Mouse (Mus musculus): ENCODE results near the gene Pdcd4.

DNA sequence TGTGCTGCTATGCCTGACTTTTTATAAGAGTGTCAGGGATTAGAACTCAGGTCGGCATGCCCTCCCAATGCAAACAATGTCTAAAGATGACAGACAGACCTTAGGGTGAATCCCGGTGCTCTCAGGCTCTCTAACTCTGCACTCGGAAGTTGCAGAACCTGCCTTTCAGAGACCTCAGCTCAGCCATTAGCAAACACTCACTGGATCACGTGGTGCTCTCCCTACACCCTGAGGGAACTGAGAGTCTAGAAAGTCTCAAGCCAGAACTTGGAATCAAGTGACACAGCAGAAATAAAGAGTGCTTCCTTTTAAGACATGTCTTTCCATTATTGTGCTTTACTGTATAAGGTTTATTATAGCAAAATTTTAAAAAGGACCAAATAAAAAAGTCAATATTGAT lies 37.1 kb upstream of the Pdcd4 start:
- TF ChIP-seq CTCF (IDR thresholded peaks at IDR 0.05; ENCODE audit: borderline replicate concordance, insufficient read depth, low read depth, low read length) (no peak), POLR2A (IDR thresholded peaks at IDR 0.05; ENCODE audit: borderline replicate concordance, insufficient read depth, low read length) (no peak)
